Mouse (Mus musculus) layer of hippocampus, adult 11-12 months (tissue): ENCODE measurements at regions not wholly inside any gene's neighbourhood (a gene's known extent, or its start where the extent isn't known, plus 50 kb on each side); places are given as distances from the start of the nearest gene placed in this dataset.

Experiments used
- DNase-seq: peaks from one replicate; pipeline ENCODE4 v3.0.0; 2022; ENCODE audit warnings: low spot score

GRCm38 (mm10) chr11:63761561-63761960 is 160.5 kb downstream of the Hs3st3b1 start:
- no peak for DNase-seq

GRCm38 (mm10) chr11:63767631-63768250 is 154.3 kb downstream of the Hs3st3b1 start:
- DNase-seq = no peak

GRCm38 (mm10) chr11:63769738-63770137 is 152.4 kb downstream of the Hs3st3b1 start:
- no peak for DNase-seq

GRCm38 (mm10) chr11:63775382-63775781 is 146.7 kb downstream of the Hs3st3b1 start:
- no peak for DNase-seq

GRCm38 (mm10) chr11:63779371-63779770 is 142.7 kb downstream of the Hs3st3b1 start:
- DNase-seq = no peak

- DNase-seq = no peak
These were observed 139.8 kb downstream of the Hs3st3b1 start for GRCm38 (mm10) chr11:63781967-63782915.

- no peak for DNase-seq
These were observed 136.7 kb downstream of the Hs3st3b1 start for GRCm38 (mm10) chr11:63785281-63785886.

GRCm38 (mm10) chr11:63785965-63786364 is 136.1 kb downstream of the Hs3st3b1 start:
- no peak for DNase-seq

- no peak for DNase-seq
These were observed 132.5 kb downstream of the Hs3st3b1 start for GRCm38 (mm10) chr11:63789473-63790120.

- no peak for DNase-seq
These were observed 130.9 kb downstream of the Hs3st3b1 start for GRCm38 (mm10) chr11:63791004-63791862.

GRCm38 (mm10) chr11:63793732-63794503 is 128.2 kb downstream of the Hs3st3b1 start:
- DNase-seq = no peak

- no peak for DNase-seq
These were observed 109.9 kb downstream of the Hs3st3b1 start for GRCm38 (mm10) chr11:63812146-63812545.

- no peak for DNase-seq
These were observed 99.2 kb downstream of the Hs3st3b1 start for GRCm38 (mm10) chr11:63822847-63823246.

GRCm38 (mm10) chr11:63827271-63827762 is 94.8 kb downstream of the Hs3st3b1 start:
- no peak for DNase-seq

- no peak for DNase-seq
These were observed 88.6 kb downstream of the Hs3st3b1 start for GRCm38 (mm10) chr11:63833480-63833879.

GRCm38 (mm10) chr11:63834140-63834539 is 88.0 kb downstream of the Hs3st3b1 start:
- no peak for DNase-seq

GRCm38 (mm10) chr11:63834631-63835030 is 87.5 kb downstream of the Hs3st3b1 start:
- no peak for DNase-seq
